Mouse (Mus musculus): ENCODE results near the gene Borcs5. TPM values are rescaled to one million over a fixed set of nuclear protein-coding genes. Genes with fewer than 3 reads are reported as not detected.

Borcs5 gene
- polyA plus RNA-seq, 1 experiment from 2014 or later, result 13.9 TPM

DNA sequence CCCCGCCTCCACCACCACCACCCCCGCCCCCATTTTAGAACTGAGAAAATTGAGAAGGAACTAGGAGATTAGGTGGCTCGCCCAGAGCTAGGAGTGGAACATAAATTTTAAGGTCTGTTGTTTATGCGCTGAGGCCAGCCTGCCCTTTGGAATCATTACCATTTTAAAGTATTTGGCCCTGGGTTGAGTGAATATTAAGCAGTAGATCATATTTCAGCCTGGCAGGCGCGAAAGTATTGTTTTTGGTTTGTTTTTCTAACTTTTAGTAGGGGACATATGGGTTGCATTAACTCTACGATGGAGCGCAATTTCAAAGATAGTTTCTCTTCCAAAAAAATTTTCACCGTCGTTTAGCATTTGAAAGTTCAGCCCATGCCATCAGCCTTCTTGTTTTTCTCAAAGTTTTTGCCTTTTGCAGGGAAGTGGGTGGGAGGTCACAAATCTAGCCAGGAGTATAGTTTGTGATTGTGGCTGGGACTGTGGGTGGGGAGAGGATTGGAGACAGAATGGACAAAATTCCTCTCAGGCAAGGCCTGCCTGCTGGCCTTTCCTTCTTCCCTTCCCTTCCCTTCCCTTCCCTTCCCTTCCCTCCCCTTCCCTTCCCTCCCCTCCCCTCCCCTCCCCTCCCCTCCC, 36.8 kb upstream of the Borcs5 start:
- peaks cover 13% of the 10 kb centered on the region; the same call in 1 of the 2 replicates for H3K4me1 ChIP-seq (ENCODE audit: insufficient read depth)
- no peak overlapping the region for H3K9ac ChIP-seq
- DNase-seq (peak; percentile 47), ATAC-seq (ENCODE audit: insufficient read depth) (no peak)
- no peaks in the 10 kb centered on the region for H3K9me3 ChIP-seq (ENCODE audit: low read depth, low read length)
- WGBS, result 33% methylated on average over 10 of the region's 10 CpGs
- TF ChIP-seq CTCF (IDR thresholded peaks at IDR 0.05; ENCODE audit: low read depth), result no peak
- H3K27me3 ChIP-seq (ENCODE audit: insufficient read depth, low read length), result no peaks in the 10 kb centered on the region
- H3K36me3 ChIP-seq (ENCODE audit: insufficient read depth), result no peaks in the 10 kb centered on the region
- no peak overlapping the region for H3K4me3 ChIP-seq (ENCODE audit: low read depth, low read length)
- no peak overlapping the region for H3K4me2 ChIP-seq
- no peak overlapping the region for H3K27ac ChIP-seq (ENCODE audit: low read depth)

DNA sequence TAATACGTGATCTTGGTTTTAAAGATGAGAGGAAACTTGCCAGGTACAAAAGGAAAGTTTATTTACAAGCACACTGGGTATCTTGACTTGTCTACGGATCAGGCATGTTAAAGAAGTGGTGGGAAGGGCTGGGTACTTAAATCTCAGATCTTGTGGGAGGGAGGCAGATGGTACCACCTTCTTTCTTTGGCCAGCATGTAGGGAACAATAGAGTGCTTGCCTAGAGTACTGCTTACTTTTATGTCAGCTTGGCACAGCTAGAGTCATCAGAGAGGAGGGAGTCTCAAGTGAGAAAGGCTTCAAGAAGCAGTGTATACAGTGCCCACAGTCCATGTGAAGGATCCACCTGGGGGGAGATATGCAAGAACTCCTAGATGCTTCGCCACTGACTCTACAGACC, 34.1 kb upstream of the Borcs5 start:
- no peak for DNase-seq
- ATAC-seq (ENCODE audit: insufficient read depth), result no peak
- TF ChIP-seq CTCF (IDR thresholded peaks at IDR 0.05; ENCODE audit: low read depth), result no peak

DNA sequence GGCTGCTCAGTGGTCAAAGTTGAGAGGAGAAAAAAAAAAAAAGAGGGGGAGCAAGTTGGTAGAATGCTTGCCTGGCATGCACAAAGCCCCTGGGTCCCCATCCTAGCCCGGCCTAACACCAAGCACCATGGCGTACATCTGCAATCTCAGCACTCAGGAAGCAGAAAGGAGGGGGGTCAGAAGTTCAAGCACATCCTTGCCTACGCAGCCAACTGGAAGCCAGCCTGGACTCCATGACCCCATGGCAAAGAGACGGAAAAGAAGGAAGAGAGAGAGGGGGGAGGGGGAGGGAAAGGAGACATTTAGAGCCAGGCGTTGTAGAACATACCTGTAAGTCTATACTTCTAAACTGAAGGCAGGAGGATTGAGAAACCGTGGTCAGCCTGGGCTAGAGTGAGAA, 32.8 kb upstream of the Borcs5 start:
- DNase-seq, result peak; percentile 27
- Histone ChIP-seq H3K27me3 (ENCODE audit: insufficient read depth, low read length) (no peaks in the 10 kb centered on the region), H3K9me3 (ENCODE audit: low read depth, low read length) (no peaks in the 10 kb centered on the region), H3K27ac (ENCODE audit: low read depth) (peak overlapping the region; percentile 70; the same call in 1 of the 2 replicates), H3K36me3 (ENCODE audit: insufficient read depth) (no peaks in the 10 kb centered on the region), H3K4me3 (ENCODE audit: low read depth, low read length) (no peak overlapping the region), H3K9ac (no peak overlapping the region), H3K4me1 (ENCODE audit: insufficient read depth) (peaks cover 13% of the 10 kb centered on the region; the same call in 1 of the 2 replicates), H3K4me2 (0 out of 2 replicates have a peak overlapping the region, but pooled peaks have one; percentile 2)
- WGBS, result 34% methylated on average over 6 of the region's 6 CpGs
- ATAC-seq (ENCODE audit: insufficient read depth), result peak; percentile 32; the same call in 1 of the 2 replicates
- TF ChIP-seq CTCF (IDR thresholded peaks at IDR 0.05; ENCODE audit: low read depth), result no peak

More for the DNA sequence above, 34.1 kb upstream of the Borcs5 start:
- H3K27me3 ChIP-seq (ENCODE audit: insufficient read depth, low read length), result no peaks in the 10 kb centered on the region
- H3K9me3 ChIP-seq (ENCODE audit: low read depth, low read length), result no peaks in the 10 kb centered on the region
- no peaks in the 10 kb centered on the region for H3K36me3 ChIP-seq (ENCODE audit: insufficient read depth)
- no peak overlapping the region for H3K27ac ChIP-seq (ENCODE audit: low read depth)
- no peak overlapping the region for H3K9ac ChIP-seq
- H3K4me2 ChIP-seq, result no peak overlapping the region
- H3K4me3 ChIP-seq (ENCODE audit: low read depth, low read length), result no peak overlapping the region
- peaks cover 13% of the 10 kb centered on the region; the same call in 1 of the 2 replicates for H3K4me1 ChIP-seq (ENCODE audit: insufficient read depth)
- 77% methylated on average over 3 of the region's 3 CpGs for WGBS

DNA sequence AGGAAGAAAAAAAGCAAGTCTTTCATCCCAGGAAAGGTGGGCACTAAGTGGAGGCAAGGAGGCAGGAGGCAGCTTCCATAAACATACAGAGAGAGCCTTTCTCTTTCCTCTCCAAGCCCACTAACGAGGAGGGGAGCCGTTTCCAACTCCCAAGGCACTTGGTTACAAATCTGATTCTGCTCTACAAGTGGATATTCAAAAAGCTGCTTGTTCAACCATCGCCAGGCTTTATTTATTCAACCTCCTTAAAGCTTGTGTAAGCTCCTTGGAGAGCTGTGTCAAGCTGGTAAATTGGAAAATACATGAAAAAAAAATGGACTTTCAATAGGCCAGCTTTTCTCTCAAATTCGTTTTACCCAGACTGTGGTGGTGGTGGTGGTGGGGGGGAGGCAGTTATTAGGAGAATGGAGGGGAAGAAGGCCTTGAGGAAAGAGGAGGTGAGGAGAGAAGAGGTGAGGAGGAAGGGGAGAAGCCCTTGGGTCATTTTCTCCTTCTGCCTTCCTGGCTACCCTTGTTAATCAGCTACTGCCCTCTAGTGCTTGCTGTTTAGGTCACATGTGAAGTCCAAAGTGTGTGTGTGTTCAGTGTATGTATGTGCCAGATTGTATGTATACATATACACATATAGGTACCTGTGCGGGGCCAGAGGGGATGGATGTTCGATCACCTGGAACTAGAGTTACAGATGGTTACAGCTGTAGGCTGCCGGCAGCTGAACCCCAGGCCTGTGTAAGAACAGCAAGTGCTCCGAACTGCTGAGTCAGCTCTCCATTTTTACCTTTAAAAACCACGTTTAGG, 32.2 kb upstream of the Borcs5 start:
- no peak overlapping the region for H3K9ac ChIP-seq
- no peaks in the 10 kb centered on the region for H3K27me3 ChIP-seq (ENCODE audit: insufficient read depth, low read length)
- peak overlapping the region; percentile 70; the same call in 1 of the 2 replicates for H3K27ac ChIP-seq (ENCODE audit: low read depth)
- WGBS, result 46% methylated on average over 9 of the region's 9 CpGs
- TF ChIP-seq CTCF (IDR thresholded peaks at IDR 0.05; ENCODE audit: low read depth), result peak; percentile 84
- ATAC-seq (ENCODE audit: insufficient read depth), result peak; percentile 55
- H3K36me3 ChIP-seq (ENCODE audit: insufficient read depth), result no peaks in the 10 kb centered on the region
- H3K4me1 ChIP-seq (ENCODE audit: insufficient read depth), result peaks cover 9% of the 10 kb centered on the region; the same call in 1 of the 2 replicates
- H3K4me3 ChIP-seq (ENCODE audit: low read depth, low read length), result no peak overlapping the region
- no peaks in the 10 kb centered on the region for H3K9me3 ChIP-seq (ENCODE audit: low read depth, low read length)
- no peak overlapping the region for H3K4me2 ChIP-seq
- DNase-seq, result peak; percentile 81

DNA sequence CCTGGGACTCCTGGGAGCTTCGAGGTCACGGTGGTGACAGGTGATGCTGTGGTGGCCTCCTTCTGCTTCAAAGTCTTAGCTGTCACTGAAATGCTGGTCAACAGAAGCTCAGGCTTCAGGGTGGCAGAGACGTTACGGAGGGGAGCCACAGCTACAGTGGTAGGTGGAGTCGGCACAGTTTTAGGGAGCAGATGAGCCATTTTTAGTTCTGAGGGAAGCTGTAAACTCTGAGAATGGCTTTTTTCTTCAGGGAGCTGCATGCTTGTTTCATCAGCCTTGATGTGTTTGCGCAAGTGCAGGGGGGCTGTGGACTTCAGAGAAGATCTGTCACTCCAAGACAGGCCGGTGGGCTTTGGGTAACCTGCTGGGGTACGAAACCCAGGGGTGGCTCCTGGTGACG, 28.9 kb upstream of the Borcs5 start:
- no peak overlapping the region for H3K4me2 ChIP-seq
- H3K4me1 ChIP-seq (ENCODE audit: insufficient read depth), result peaks cover 11% of the 10 kb centered on the region; the same call in 1 of the 2 replicates
- DNase-seq, result no peak
- H3K27me3 ChIP-seq (ENCODE audit: insufficient read depth, low read length), result no peaks in the 10 kb centered on the region
- 75% methylated on average over 9 of the region's 9 CpGs for WGBS
- no peak for TF ChIP-seq CTCF (IDR thresholded peaks at IDR 0.05; ENCODE audit: low read depth)
- no peak for ATAC-seq (ENCODE audit: insufficient read depth)
- no peaks in the 10 kb centered on the region for H3K9me3 ChIP-seq (ENCODE audit: low read depth, low read length)
- H3K4me3 ChIP-seq (ENCODE audit: low read depth, low read length), result no peak overlapping the region
- H3K27ac ChIP-seq (ENCODE audit: low read depth), result no peak overlapping the region
- no peak overlapping the region for H3K9ac ChIP-seq
- H3K36me3 ChIP-seq (ENCODE audit: insufficient read depth), result no peaks in the 10 kb centered on the region

DNA sequence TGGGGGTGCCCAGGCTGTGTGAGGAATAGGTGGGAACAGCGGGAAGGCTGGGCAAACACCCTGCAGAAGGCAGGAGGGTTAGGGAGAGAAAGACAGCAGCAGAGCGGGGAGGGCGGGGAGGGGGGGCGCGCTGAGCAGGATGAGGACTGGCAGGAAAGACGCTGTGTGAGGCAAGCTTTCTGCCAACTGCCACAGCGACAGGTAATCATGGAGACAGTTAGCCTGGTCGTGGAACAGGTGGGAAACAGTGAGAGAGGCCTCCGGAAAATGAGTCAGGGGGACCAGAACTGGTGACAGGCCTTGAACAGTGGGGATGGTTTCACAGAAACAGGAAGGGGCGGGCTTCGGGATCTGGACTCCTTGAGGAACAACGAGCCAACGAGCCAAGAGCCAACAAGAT, 27.4 kb upstream of the Borcs5 start:
- no peak for DNase-seq
- Histone ChIP-seq H3K9me3 (ENCODE audit: low read depth, low read length) (no peaks in the 10 kb centered on the region), H3K4me3 (ENCODE audit: low read depth, low read length) (no peak overlapping the region), H3K4me1 (ENCODE audit: insufficient read depth) (peaks cover 5% of the 10 kb centered on the region; the same call in 1 of the 2 replicates), H3K36me3 (ENCODE audit: insufficient read depth) (no peaks in the 10 kb centered on the region), H3K27me3 (ENCODE audit: insufficient read depth, low read length) (no peaks in the 10 kb centered on the region), H3K9ac (no peak overlapping the region), H3K4me2 (no peak overlapping the region), H3K27ac (ENCODE audit: low read depth) (no peak overlapping the region)
- no peak for TF ChIP-seq CTCF (IDR thresholded peaks at IDR 0.05; ENCODE audit: low read depth)
- WGBS, result 48% methylated on average over 13 of the region's 13 CpGs
- ATAC-seq (ENCODE audit: insufficient read depth), result no peak

DNA sequence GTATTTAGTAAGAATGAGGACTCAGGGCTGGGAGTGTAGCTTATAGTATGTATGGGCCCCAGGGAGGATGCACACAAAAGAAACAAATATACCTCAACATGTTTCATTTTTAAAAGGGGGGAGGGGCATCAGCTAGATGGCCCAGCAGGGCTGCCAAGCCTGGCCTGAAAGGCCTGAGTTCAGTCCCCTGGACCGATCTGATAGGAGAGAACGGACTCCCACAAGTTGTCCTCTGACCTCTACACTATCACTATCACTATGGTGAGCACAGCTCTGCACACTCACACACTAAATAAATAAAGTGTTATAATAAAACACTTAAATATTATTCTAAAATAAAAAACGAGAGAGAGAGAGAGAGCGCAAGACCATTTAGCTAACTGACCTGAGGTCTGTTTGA, 25.0 kb upstream of the Borcs5 start:
- Histone ChIP-seq H3K4me1 (ENCODE audit: insufficient read depth) (peaks cover 3% of the 10 kb centered on the region; the same call in 1 of the 2 replicates), H3K9me3 (ENCODE audit: low read depth, low read length) (no peaks in the 10 kb centered on the region), H3K36me3 (ENCODE audit: insufficient read depth) (no peaks in the 10 kb centered on the region), H3K27ac (ENCODE audit: low read depth) (no peak overlapping the region), H3K4me3 (ENCODE audit: low read depth, low read length) (no peak overlapping the region), H3K9ac (no peak overlapping the region), H3K27me3 (ENCODE audit: insufficient read depth, low read length) (no peaks in the 10 kb centered on the region), H3K4me2 (peak overlapping the region; percentile 50; the same call in 1 of the 2 replicates)
- ATAC-seq (ENCODE audit: insufficient read depth) (peak; percentile 55; the same call in 1 of the 2 replicates), DNase-seq (no peak)
- TF ChIP-seq CTCF (IDR thresholded peaks at IDR 0.05; ENCODE audit: low read depth), result no peak
- WGBS, result 31% methylated on average over 4 of the region's 4 CpGs
